In the genomic region with DNA sequence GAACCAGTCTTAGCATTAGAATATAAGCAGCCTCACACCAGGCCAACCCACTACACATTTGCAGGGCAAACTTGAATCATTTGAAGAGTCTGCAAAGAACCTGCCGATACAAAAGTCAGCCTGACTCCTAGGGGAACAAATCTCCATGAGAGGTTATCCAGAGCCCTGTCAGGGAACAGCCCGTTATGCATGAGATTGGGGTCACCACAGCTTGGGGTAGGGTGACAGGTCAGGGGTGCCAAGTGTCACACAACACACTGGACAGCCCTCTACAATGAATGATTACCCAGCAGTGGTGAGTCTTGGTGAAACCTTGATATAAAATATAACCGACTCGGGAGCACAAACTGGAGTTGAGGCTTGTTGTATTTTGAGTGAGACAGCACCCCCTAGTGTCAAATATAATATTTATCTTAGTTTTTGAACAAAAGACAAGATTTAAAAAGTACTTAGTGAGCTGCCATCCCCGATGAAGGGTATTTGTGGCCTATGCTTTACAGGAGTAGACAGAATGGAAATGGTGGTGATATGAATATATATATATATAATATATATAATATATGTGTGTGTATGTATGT, we compare ENCODE assay signal across 9 mouse cellular contexts. TPM values are rescaled to one million over a fixed set of nuclear protein-coding genes. Genes with fewer than 3 reads are reported as not detected.
DNase-seq lines count a peak whose midpoint lies in the region; ATAC-seq and TF ChIP-seq lines count a peak whose summit lies in the region.
"Had no signal": no experiment of that assay in that cellular context is flagged by ENCODE, and none has a peak within 500 bp of the region (broad histone marks: within the 10 kb centered on the region; RNA-seq: fewer than 3 reads in every experiment).

No protein-coding gene starts in this region.

- H3K36me3 ChIP-seq in kidney, adult 2 months (ENCODE audit: control insufficient read depth, insufficient read depth, low read length), result no peaks in the 10 kb centered on the region
- no peaks in the 10 kb centered on the region for H3K36me3 ChIP-seq in kidney, embryonic 15.5 days
- no peaks in the 10 kb centered on the region for H3K36me3 ChIP-seq in intestine, postnatal 0 days (ENCODE audit: control insufficient read depth, insufficient read depth)

- 0 out of 2 replicates have a peak, but pooled peaks cover 7% of the 10 kb centered on the region for H3K9me3 ChIP-seq in kidney, embryonic 15.5 days (replicated peaks)
- H3K9me3 ChIP-seq in intestine, postnatal 0 days (ENCODE audit: control insufficient read depth), result no peaks in the 10 kb centered on the region

- H3K4me3 ChIP-seq in kidney, adult 2 months (ENCODE audit: insufficient read depth, low read depth, low read length), result no peak overlapping the region
- no peak overlapping the region for H3K4me3 ChIP-seq in kidney, embryonic 15.5 days (replicated peaks)
- no peak overlapping the region for H3K4me3 ChIP-seq in intestine, postnatal 0 days (ENCODE audit: low read depth, low read length)

- H3K4me2 ChIP-seq in kidney, embryonic 15.5 days, result no peak overlapping the region
- no peak overlapping the region for H3K4me2 ChIP-seq in intestine, postnatal 0 days (replicated peaks; ENCODE audit: low read depth)

- TF ChIP-seq POLR2A in kidney, adult 2 months (IDR thresholded peaks at IDR 0.05; ENCODE audit: low read depth, low read length), result no peak

- peak; percentile 40 for DNase-seq in kidney, adult 2 months
- peak; percentile 61 for DNase-seq in CD4-positive, CD25-positive, alpha-beta regulatory T cell, adult 2 months (ENCODE audit: low read depth, low spot score)
- DNase-seq in NIH3T3 (ENCODE audit: low read depth), result peak; percentile 73
- no peak for DNase-seq in layer of hippocampus, postnatal 25 days (ENCODE audit: extremely low spot score in 1 of 2, low spot score in 1 of 2)
- no peak for DNase-seq in left cerebral cortex, adult 11 months (ENCODE audit: low spot score)
- DNase-seq: adrenal gland, adult 2 months had no signal

- WGBS in kidney, adult 2 months, result 35% methylated on average over 5 of the region's 5 CpGs
- WGBS in kidney, embryonic 15.5 days, result 48% methylated on average over 5 of the region's 5 CpGs
- WGBS in intestine, postnatal 0 days, result 51% methylated on average over 5 of the region's 5 CpGs

- 0 out of 2 replicates have a peak, but pooled peaks have one; percentile 8 for TF ChIP-seq CTCF in kidney, adult 2 months (conservative IDR thresholded peaks at IDR 0.05; ENCODE audit: insufficient read depth, insufficient read length, low read depth, low read length)
- TF ChIP-seq CTCF in intestine, postnatal 0 days (IDR thresholded peaks at IDR 0.05; ENCODE audit: low read depth), result peak; percentile 59

- H3K27ac ChIP-seq in kidney, adult 2 months (ENCODE audit: insufficient read depth, low read depth, low read length), result no peak overlapping the region
- H3K27ac ChIP-seq in kidney, embryonic 15.5 days, result no peak overlapping the region
- H3K27ac ChIP-seq in intestine, postnatal 0 days (ENCODE audit: low read depth, low read length), result no peak overlapping the region

- ATAC-seq in kidney, embryonic 15.5 days (replicated peaks; ENCODE audit: low FRiP score), result no peak
- no peak for ATAC-seq in intestine, postnatal 0 days

- H3K27me3 ChIP-seq in kidney, adult 2 months (replicated peaks; ENCODE audit: control insufficient read depth, insufficient read depth, low read length), result no peaks in the 10 kb centered on the region
- no peaks in the 10 kb centered on the region for H3K27me3 ChIP-seq in kidney, embryonic 15.5 days
- no peaks in the 10 kb centered on the region for H3K27me3 ChIP-seq in intestine, postnatal 0 days (replicated peaks; ENCODE audit: control insufficient read depth, insufficient read depth, low read length)

- H3K4me1 ChIP-seq in kidney, adult 2 months (ENCODE audit: control insufficient read depth, insufficient read depth, low read length), result 0 out of 2 replicates have a peak, but pooled peaks cover 2% of the 10 kb centered on the region
- H3K4me1 ChIP-seq in kidney, embryonic 15.5 days, result no peaks in the 10 kb centered on the region
- no peaks in the 10 kb centered on the region for H3K4me1 ChIP-seq in intestine, postnatal 0 days (replicated peaks; ENCODE audit: control insufficient read depth, insufficient read depth, low read length)

- no peak overlapping the region for H3K9ac ChIP-seq in kidney, embryonic 15.5 days
- H3K9ac ChIP-seq in intestine, postnatal 0 days (ENCODE audit: low read depth, low read length), result no peak overlapping the region

RNA-seq across cellular contexts. Expression of gene Atoh7, which starts 13.7 kb away (rescaled TPM):
- polyA plus RNA-seq in kidney, adult 2 months (2012; rRNA removed), result 0.19 and 0.28 TPM in 2 replicates
- polyA plus RNA-seq in kidney, embryonic 15.5 days (2015; fragmentation: Nextera tagmentation; extraction: Ambion mirVana), result 0.10 TPM in 1 of 2 replicates, not detected in the other
- not detected in 2 replicates for polyA plus RNA-seq in intestine, postnatal 0 days (2015; fragmentation: Nextera tagmentation; extraction: Ambion mirVana)
- 1 to 10 TPM; 1.4 to 1.6 TPM for total RNA-seq in layer of hippocampus, postnatal 25 days (2021)
- total RNA-seq: adrenal gland, adult 2 months had no signal
- polyA plus RNA-seq: adrenal gland, adult 2 months; stomach, embryonic 14.5 days had no signal

RNA-seq across cellular contexts. Expression of gene Pbld1, which starts 53.2 kb away (rescaled TPM):
- 163 and 168 TPM in 2 replicates for polyA plus RNA-seq in kidney, adult 2 months (2012; rRNA removed)
- polyA plus RNA-seq in kidney, embryonic 15.5 days (2015; fragmentation: Nextera tagmentation; extraction: Ambion mirVana), result 6.8 and 6.9 TPM in 2 replicates
- polyA plus RNA-seq in intestine, postnatal 0 days (2015; fragmentation: Nextera tagmentation; extraction: Ambion mirVana), result 1.8 and 2.1 TPM in 2 replicates
- under 1 TPM; 0.30 to 0.31 TPM for total RNA-seq in layer of hippocampus, postnatal 25 days (2021)

Comparison
In these comparisons a context has a peak if more than half of its experiments do, and no peak if none do; other contexts are left out.
1. RNA of gene Pbld1, which starts 53.2 kb away (polyA plus RNA-seq): 163 to 168 TPM in kidney, adult 2 months; 6.8 to 6.9 TPM in kidney, embryonic 15.5 days and 1.8 to 2.1 TPM in intestine, postnatal 0 days; every median in the first group is over 10 times any median in the second.
2. DNase-seq: peak in kidney, adult 2 months (single experiment), CD4-positive, CD25-positive, alpha-beta regulatory T cell, adult 2 months (single experiment) and NIH3T3 (single experiment); none in layer of hippocampus, postnatal 25 days (0 of 2) and left cerebral cortex, adult 11 months (single experiment).